Mouse (Mus musculus) midbrain, embryonic 16.5 days (tissue): ENCODE results near the gene Nup107. TPM values are rescaled to one million over a fixed set of nuclear protein-coding genes. Genes with fewer than 3 reads are reported as not detected.
"Not testable (repeated sequence)": the region's sequence is repeated elsewhere in the genome, so short reads cannot be mapped to it uniquely, and the experiment has no call there.

Experiments
- ATAC-seq: fragments of 200-750 bp; cut with Nextera tagmentation; 2 replicates; pipeline ENCODE4 v1.8.0; 2017; ENCODE audit warnings: moderate TSS enrichment
- H3K27ac ChIP-seq: fragments of 300-500 bp; sonication (generic); 2 replicates; pipeline ENCODE4 v1.5.1; 2014; ENCODE audit warnings: mild to moderate bottlenecking, low read length, mixed read lengths
- H3K27me3 ChIP-seq: fragments of 300-500 bp; sonication (generic); 2 replicates; pipeline ENCODE4 v1.6.1; 2014; ENCODE audit warnings: low read depth, low read length, mixed read lengths; ENCODE audit not compliant: control insufficient read depth, insufficient read depth
- H3K36me3 ChIP-seq: fragments of 300-500 bp; sonication (generic); 2 replicates; pipeline ENCODE4 v1.6.1; 2014; ENCODE audit warnings: mild to moderate bottlenecking, low read length, moderate library complexity, mixed read lengths; ENCODE audit not compliant: control insufficient read depth, insufficient read depth
- H3K4me1 ChIP-seq: fragments of 300-500 bp; sonication (generic); 2 replicates; pipeline ENCODE4 v1.6.1; 2014; ENCODE audit warnings: mild to moderate bottlenecking, low read length, mixed read lengths; ENCODE audit not compliant: control insufficient read depth, insufficient read depth
- H3K4me2 ChIP-seq: fragments of 300-500 bp; sonication (generic); 2 replicates; pipeline ENCODE4 v1.6.1; 2014; ENCODE audit warnings: mild to moderate bottlenecking, low read length, mixed read lengths
- H3K4me3 ChIP-seq: fragments of 300-500 bp; sonication (generic); 2 replicates; pipeline ENCODE4 v1.5.1; 2014; ENCODE audit warnings: low read depth, mild to moderate bottlenecking, low read length, moderate library complexity, mixed read lengths
- H3K9ac ChIP-seq: fragments of 300-500 bp; sonication (generic); 2 replicates; pipeline ENCODE4 v1.6.1; 2014; ENCODE audit warnings: low read depth, low read length, mixed read lengths
- H3K9me3 ChIP-seq: fragments of 300-500 bp; sonication (generic); replicated peaks from 2 replicates; pipeline ENCODE4 v1.6.1; 2014; ENCODE audit warnings: mild to moderate bottlenecking, low read length, mixed read lengths; ENCODE audit not compliant: control insufficient read depth, poor library complexity, severe bottlenecking
- WGBS: fragments of 180-500 bp; shearing (Covaris S2); extraction: QIAGEN DNeasy Blood & Tissue Kit; methylation state at CpG from one replicate; pipeline ENCODE4 v1.1.7; 2014; 5-methylcytosine and 5-hydroxymethylcytosine counted together
- polyA plus RNA-seq: library from polyadenylated mRNA; unstranded; fragments of >200 nt; fragmentation: Nextera tagmentation; extraction: Ambion mirVana; gene quantifications from 2 replicates; pipeline ENCODE4 v1.2.1, GENCODE M21; 2015

Gene Nup107
- polyA plus RNA-seq, 1 experiment from 2014 or later = 29.4 TPM

GRCm38 (mm10) chr10:117763588-117764190, 28.8 kb downstream of the Nup107 start:
- no peak overlapping the region for H3K4me3 ChIP-seq
- no peaks in the 10 kb centered on the region for H3K27me3 ChIP-seq
- ATAC-seq = no peak
- no peak overlapping the region for H3K4me2 ChIP-seq
- H3K9me3 ChIP-seq = no peaks in the 10 kb centered on the region
- no peaks in the 10 kb centered on the region for H3K4me1 ChIP-seq
- WGBS = 96% methylated on average over 16 of the region's 16 CpGs
- H3K9ac ChIP-seq = no peak overlapping the region
- peaks cover 45% of the 10 kb centered on the region for H3K36me3 ChIP-seq
- H3K27ac ChIP-seq = no peak overlapping the region

- no peak overlapping the region for H3K4me3 ChIP-seq
- peaks cover 44% of the 10 kb centered on the region for H3K36me3 ChIP-seq
- H3K4me1 ChIP-seq = no peaks in the 10 kb centered on the region
- no peaks in the 10 kb centered on the region for H3K27me3 ChIP-seq
- H3K9me3 ChIP-seq = no peaks in the 10 kb centered on the region
- H3K27ac ChIP-seq = no peak overlapping the region
- no peak for ATAC-seq
- H3K9ac ChIP-seq = no peak overlapping the region
- WGBS = 98% methylated on average over 12 of the region's 12 CpGs
- H3K4me2 ChIP-seq = no peak overlapping the region
Measured at GRCm38 (mm10) chr10:117762966-117763365, 29.5 kb downstream of the Nup107 start.

- no peaks in the 10 kb centered on the region for H3K27me3 ChIP-seq
- no peak overlapping the region for H3K4me2 ChIP-seq
- no peak overlapping the region for H3K27ac ChIP-seq
- H3K9me3 ChIP-seq = no peaks in the 10 kb centered on the region
- H3K9ac ChIP-seq = no peak overlapping the region
- 90% methylated on average over 2 of the region's 2 CpGs for WGBS
- H3K4me3 ChIP-seq = no peak overlapping the region
- no peaks in the 10 kb centered on the region for H3K4me1 ChIP-seq
- no peak for ATAC-seq
- H3K36me3 ChIP-seq = peaks cover 46% of the 10 kb centered on the region
Measured at GRCm38 (mm10) chr10:117762281-117762830, 30.1 kb downstream of the Nup107 start.

GRCm38 (mm10) chr10:117761551-117761950, 31.0 kb downstream of the Nup107 start:
- Histone ChIP-seq H3K9me3 (no peaks in the 10 kb centered on the region), H3K27me3 (no peaks in the 10 kb centered on the region), H3K4me1 (no peaks in the 10 kb centered on the region), H3K9ac (no peak overlapping the region), H3K4me3 (no peak overlapping the region), H3K27ac (no peak overlapping the region), H3K4me2 (no peak overlapping the region), H3K36me3 (peaks cover 52% of the 10 kb centered on the region)
- ATAC-seq = no peak
- WGBS = 97% methylated on average over 6 of the region's 6 CpGs

GRCm38 (mm10) chr10:117760831-117761335, 31.6 kb downstream of the Nup107 start:
- H3K9me3 ChIP-seq = no peaks in the 10 kb centered on the region
- H3K36me3 ChIP-seq = peaks cover 51% of the 10 kb centered on the region
- ATAC-seq = no peak
- no peak overlapping the region for H3K27ac ChIP-seq
- no peak overlapping the region for H3K4me2 ChIP-seq
- H3K4me1 ChIP-seq = no peaks in the 10 kb centered on the region
- no peak overlapping the region for H3K9ac ChIP-seq
- no peaks in the 10 kb centered on the region for H3K27me3 ChIP-seq
- H3K4me3 ChIP-seq = no peak overlapping the region
- WGBS = 98% methylated on average over 9 of the region's 9 CpGs

- Histone ChIP-seq H3K27me3 (no peaks in the 10 kb centered on the region), H3K9me3 (no peaks in the 10 kb centered on the region), H3K4me2 (no peak overlapping the region), H3K4me1 (no peaks in the 10 kb centered on the region), H3K36me3 (peaks cover 53% of the 10 kb centered on the region), H3K27ac (no peak overlapping the region), H3K9ac (no peak overlapping the region), H3K4me3 (no peak overlapping the region)
- 95% methylated on average over 10 of the region's 10 CpGs for WGBS
- no peak for ATAC-seq
Measured at GRCm38 (mm10) chr10:117759844-117760630, 32.5 kb downstream of the Nup107 start.

GRCm38 (mm10) chr10:117758749-117759727, 33.5 kb downstream of the Nup107 start:
- Histone ChIP-seq H3K4me3 (no peak overlapping the region), H3K27me3 (no peaks in the 10 kb centered on the region), H3K4me2 (no peak overlapping the region), H3K36me3 (peaks cover 53% of the 10 kb centered on the region), H3K9ac (no peak overlapping the region), H3K9me3 (no peaks in the 10 kb centered on the region), H3K27ac (no peak overlapping the region), H3K4me1 (no peaks in the 10 kb centered on the region)
- 89% methylated on average over 18 of the region's 18 CpGs for WGBS
- no peak for ATAC-seq

- not testable (repeated sequence) for H3K9me3 ChIP-seq
- H3K36me3 ChIP-seq = peaks cover 50% of the 10 kb centered on the region
- WGBS = 97% methylated on average over 3 of the region's 3 CpGs
Measured at GRCm38 (mm10) chr10:117758344-117758743, 34.2 kb downstream of the Nup107 start.

More at GRCm38 (mm10) chr10:117758344-117758743, 34.2 kb downstream of the Nup107 start:
- H3K4me3 ChIP-seq, H3K27ac ChIP-seq, H3K4me1 ChIP-seq, H3K4me2 ChIP-seq, H3K9ac ChIP-seq, H3K27me3 ChIP-seq, ATAC-seq: not testable (repeated sequence)
